Mouse (Mus musculus) 3134 (cell line): ENCODE results near the gene Sergef.

Source experiments
- DNase-seq: peaks from one replicate; pipeline ENCODE4 v3.0.0-alpha.2; 2011; ENCODE audit warnings: low spot score; ENCODE audit not compliant: insufficient read length; ENCODE audit errors: extremely low read depth

Sergef gene

DNA sequence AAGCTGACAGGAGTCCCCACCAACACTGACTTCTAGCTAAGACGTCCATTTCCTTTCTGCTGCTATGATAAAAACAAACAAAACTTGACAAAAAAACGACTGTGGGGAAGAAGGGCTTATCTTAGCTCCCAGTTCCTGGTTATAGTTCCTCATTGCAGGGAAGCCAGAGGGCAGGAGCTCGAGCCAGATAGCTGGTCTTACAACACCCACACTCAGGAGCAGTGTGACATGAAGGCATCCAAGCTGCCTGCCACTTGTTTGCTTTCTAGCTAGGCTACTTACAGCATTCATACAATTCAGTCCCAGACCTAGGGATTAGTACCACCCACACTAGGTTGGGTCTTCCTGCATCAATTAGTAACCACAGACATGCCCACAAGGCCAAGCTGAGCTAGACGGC, 93.1 kb downstream of the Sergef start:
- no peak for DNase-seq

DNA sequence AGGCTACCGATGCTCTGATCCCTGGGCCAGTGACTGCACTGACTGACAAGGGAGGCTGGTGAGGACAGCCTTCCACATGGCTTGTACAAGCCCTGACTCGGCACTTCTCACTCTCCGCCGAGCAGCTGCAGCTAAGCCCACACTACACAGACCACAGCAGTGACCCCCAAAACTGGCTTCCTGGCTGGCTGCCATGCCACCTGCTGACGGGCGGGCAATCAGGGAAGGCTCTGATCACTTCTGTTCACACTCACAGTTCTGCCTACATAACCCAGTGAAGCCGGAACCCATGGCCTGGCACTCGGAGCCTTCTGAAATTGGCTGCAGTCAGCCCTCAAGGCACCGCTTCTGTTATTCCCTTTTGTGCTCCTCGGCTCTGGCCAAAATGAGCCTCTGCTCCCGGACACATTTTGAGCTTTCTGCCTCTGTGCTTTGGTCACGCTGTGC, 95.4 kb downstream of the Sergef start:
- DNase-seq, result no peak

DNA sequence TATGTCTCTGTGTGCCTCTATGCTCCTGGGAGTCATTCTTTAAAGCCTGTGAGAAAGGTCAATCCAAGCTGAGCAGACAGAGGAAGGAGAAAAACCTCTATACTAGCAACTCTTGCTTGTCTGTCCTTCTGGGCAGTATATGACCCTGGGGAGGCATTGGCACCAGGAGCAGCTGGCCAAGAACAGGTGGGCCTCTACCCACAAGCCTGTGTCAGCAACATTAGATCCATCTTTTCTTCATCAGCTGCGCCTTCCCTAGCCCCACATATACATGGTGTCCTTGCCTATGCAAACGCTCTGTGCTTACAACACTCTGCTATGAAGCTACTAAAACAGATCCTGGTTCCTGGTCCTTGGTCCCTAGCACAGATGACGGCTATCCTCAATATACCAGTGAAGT, 97.5 kb downstream of the Sergef start:
- no peak for DNase-seq

DNA sequence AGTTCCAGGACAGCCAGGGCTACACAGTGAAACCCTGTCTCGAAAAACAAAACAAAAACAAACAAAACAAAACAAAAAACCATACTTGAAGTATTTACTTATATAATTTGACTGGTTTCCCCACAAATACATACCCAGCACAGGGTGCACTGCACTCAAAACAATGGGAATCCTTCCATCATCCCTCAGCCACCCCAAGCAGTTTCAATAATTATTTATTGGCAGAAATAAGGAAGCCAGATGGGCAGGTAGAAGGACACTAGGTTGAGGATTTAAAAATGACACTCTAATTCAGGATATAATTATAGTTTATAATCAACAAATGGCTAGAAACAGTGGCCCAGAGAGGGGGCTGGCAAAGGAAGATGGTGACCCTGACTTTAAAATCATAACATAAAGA, 99.0 kb downstream of the Sergef start:
- DNase-seq, result no peak

DNA sequence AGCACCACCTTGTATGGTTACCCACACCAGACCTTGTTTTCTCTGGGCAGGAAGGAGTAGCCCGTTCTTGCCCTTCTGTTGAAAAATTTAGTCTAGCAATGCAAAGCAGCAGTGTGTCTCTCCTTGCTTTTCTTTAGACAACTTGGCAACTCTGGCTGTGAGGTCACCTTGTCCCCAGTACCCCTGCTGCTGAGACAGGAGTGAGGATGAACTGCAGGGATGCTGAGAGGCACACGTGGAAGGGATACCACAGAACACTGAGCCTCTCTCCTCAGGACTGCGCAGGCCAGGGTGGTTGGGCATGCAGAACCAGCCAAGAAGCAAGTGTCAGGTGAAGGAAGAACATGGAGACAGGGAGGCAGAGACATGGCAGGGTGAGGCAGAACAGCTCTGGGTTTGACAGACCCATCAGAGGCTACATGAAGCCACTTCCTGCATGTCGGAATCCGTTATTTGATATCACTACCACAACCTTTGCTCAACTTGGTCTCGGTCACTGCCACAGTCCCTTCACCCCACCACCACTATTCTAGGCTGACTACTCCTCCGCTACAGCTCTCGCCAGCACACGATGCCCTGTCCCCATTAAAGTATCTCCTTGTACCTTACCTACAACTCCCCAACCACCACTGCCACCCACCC, 103.0 kb downstream of the Sergef start:
- DNase-seq, result no peak

DNA sequence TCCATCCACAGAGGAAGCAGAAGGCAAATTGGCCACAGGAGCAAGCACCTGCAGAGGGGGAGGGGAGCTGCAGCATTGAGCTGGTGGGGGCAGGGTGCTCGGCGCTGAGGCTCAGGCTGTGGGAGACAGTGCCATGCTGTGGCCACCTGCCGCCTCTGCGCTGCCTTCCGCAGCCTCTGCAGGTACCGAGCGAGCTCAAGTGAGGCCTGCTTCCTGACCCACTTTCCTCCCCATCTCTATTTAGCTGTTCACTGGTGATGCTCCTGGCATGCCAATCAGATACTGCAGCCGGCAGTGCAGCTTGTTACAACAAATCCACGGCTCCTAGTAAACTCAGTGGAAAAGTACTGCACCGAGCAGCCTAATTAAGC, 104.2 kb downstream of the Sergef start:
- no peak for DNase-seq

DNA sequence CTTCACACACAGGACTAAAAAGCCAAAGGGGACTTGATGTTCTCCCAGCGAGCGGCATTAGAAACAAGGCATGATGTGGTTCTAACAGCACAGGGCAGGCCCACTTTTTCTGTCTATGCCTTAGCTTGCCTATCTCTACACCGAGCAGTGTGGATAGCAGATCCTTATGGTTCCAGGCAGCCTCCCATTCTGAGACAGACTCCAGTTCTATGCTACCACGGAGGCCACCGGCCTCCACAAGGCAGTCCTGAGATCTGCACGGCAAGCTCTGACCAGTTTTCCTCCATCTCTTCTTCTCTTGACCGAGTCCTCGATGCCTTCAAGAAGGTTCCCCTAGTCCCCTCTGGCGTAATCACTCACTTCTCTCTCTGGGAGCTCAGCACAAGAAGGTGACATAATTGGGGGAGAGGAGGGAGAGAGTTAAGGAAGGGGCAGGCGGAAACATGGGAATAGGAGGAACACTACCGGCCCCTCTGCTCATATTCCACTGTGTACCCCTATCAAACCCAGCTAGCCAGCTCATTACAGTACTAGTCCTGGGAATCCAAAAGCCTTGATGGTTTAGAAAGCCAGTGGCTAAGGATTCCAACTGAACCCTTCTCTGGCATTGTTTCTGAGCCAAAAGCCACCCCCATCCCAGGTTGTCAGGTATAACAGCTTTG, 104.7 kb downstream of the Sergef start:
- DNase-seq, result no peak

DNA sequence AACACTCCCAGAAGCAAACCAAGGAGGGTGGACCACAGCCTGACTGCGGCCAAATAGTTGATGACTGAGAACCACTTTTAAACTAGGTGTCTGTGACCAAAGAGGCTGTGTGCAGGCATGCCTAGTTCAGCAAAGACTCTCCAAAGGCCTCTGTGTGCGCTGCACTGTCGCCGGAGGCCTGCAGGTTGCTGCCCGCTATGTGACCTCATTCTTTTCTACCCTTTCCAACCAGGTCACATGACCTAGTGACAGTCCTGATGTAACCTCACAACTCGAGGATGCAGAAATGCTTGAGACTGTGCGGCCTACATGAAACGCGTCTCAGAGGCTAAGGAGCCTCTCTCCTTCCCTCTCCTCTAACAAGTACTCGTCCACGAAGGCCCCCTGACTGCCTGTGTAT, 106.1 kb downstream of the Sergef start:
- no peak for DNase-seq

DNA sequence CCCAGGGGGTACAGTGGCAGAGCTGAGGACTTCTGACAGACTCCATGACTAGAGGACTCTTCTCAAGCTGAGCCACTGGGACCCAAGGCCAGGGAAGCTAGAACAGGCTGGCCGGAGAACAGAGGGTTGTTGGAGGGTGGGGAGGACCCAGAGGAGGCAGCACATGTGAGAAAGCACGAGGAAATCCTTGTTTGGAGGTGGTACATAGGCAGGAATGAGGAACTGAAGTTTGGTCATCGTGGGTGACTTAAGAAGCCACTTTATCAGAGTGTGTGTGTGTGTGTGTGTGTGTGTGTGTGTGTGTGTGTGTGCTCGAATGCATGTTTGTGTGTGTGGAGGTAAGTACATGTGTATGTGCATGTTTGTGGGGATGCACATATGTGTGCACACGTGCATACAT, 108.3 kb downstream of the Sergef start:
- DNase-seq, result no peak

DNA sequence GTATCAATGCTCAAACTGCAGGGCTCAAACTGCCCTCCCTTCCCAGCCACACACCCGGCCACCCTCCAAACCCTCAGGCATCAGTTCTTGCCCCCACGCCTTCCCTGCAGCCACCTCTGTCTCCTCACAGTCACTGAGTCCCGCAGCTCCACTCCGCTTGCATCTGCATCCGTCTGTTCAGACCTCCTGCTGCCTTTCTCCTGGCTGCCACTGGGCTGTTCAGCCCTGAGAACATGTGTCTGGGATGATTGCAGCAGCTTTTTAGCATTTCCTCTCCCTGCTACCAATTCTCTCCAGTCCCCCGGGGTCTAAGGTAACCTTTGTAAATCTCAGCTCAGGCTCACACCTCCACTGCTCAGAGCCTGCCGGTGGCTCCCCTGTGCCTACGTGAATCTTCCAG, 109.7 kb downstream of the Sergef start:
- DNase-seq, result no peak

DNA sequence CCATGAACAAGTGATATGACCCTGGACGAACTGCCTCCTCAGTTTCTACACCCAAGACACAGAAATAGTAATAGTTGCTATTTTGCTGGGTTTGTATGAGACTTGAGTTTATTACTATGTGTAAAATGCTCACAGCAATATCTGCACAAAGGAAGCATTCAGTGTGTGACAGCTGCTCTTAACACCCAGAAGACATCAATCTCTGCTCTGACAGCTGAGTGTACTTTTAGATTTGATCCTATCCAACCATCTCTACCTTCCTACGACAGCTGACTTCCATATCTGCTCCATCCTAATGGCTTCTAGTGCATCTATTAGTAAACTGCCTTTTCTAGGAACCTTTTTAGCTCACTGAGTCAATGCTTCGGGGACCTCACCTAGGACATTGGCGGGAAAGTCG, 110.3 kb downstream of the Sergef start:
- DNase-seq, result no peak

DNA sequence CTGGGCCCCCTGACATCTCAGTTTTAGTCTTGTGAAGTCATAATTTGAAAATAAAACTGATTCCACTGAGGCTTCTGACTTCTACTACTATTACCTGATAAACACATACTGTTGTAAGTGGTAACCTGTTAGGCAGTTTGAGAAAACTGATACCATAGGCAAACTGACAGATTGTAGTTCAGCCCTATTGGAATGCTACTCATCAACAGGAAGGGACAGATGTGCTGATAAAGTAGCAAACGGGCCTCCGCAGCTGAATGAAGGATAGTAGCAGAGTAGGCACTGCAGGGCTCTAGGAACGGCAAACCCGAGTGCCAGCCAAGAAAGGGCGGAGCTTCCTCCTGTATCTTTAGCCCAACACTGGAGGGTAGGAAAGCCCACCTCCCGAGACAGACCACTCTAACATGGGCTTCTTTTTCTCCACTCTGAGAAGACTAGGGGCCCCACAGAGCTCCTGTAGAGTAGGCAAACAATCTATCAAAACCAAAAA, 112.9 kb downstream of the Sergef start:
- DNase-seq, result no peak

DNA sequence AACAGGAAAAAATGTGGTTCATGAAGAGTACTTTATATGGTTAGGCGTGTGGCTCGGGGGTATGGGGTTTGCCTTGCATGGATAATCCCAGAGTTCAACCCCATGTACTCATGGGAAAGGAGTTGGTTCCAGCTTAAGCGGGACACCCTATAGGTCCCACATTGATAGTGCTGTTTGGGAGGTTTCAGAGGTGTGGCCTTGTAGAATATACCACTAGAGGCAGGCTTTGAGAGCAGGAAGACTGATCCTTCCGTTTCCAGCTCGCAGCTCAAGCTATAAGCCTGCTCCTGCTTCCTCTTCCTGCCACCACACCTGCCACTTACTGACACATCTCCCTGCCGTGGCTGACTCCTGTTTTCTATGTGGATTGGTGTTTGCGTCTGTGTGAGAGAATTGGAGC, 116.4 kb downstream of the Sergef start:
- no peak for DNase-seq

DNA sequence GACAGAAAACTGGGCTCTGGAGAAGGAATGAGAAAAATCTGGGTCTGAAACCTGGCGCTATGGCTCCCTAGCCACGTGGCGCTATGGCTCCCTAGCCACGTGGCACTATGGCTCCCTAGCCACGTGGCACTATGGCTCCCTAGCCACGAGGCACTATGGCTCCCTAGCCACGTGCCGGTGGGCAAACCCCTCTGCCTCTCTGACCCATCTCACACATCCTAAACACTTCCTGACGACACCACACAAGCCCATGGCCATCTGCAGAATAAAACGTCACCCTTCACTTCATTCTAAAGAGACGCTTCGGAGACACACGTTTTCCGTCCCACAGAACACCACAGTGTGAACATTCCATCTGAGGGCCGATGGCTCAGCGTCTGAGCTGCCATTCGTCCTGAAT, 117.8 kb downstream of the Sergef start:
- no peak for DNase-seq

DNA sequence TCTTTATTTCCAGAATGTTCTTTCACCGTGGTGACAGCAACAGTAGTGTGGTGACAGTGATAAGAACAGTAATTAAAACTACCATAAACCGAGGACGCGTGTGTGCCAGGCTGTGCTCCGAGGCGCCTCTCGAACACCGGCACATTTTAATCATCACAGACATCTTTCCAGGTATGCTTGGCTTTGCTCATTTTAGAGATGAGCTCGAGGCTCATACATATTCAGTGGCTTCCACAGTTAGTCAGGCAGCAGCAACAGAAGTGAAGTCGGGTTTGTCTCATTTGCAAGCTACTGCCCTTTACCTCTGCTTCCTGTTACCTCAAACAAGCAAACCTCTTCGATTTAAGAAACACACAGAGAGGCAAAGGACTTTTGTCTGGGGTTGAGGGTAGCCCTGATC, 120.5 kb downstream of the Sergef start:
- DNase-seq, result no peak

DNA sequence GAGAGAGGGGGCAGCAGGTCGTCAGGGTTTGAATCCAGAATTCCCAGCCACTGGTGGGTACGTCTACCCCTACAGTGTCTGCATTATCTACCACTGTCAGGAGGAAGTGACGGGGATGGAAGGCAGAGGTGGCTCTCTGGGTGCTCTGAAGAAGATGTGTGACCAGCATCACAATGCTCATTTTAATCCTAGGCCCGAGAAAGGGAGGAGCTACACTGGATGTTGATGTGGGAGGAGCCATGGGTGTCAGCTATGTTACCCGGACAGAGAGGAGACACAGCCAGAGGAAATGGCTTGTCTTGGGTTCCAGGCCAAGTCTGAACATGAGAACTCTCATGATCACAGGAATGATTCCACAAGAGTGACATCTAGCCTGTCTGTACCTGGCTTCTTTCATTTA, 122.4 kb downstream of the Sergef start:
- no peak for DNase-seq

DNA sequence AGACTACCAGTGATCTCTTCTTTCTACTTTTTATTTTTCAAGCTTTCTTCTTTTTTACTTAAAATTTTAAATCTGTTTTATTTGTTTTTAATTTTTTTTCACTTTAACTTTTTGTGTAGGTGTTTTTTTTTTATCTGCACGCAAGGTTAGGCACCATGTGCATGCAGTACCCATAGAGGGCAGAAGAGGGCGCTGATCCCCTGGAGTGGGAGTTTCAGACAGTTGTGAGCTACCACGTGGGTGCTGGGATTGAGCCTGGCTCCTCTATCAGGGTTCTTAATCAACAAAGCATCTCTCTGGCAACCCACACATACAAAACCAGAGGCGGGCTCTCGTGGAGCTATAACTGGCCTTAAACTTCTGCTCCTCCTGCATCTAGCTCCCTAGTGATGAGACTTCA, 123.6 kb downstream of the Sergef start:
- no peak for DNase-seq

DNA sequence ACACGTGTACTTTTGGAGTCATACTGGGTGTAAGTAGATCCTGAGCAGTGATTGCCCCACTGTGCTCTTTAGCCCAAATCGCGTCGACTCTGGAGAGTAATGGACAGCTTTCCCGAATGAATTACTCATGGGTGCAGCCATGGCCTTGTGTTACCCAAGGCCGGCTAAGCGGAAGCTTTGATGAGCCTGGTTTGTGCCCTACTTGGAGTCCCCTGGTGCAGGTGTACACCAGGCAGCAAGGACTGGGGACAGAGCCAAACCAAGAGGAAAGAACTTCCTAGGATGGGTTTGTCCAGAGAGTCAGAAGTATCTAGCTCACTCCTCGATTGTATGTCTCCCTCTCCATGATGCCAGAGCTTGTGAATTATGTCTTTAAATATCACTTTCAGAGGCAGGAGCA, 124.6 kb downstream of the Sergef start:
- DNase-seq, result no peak

DNA sequence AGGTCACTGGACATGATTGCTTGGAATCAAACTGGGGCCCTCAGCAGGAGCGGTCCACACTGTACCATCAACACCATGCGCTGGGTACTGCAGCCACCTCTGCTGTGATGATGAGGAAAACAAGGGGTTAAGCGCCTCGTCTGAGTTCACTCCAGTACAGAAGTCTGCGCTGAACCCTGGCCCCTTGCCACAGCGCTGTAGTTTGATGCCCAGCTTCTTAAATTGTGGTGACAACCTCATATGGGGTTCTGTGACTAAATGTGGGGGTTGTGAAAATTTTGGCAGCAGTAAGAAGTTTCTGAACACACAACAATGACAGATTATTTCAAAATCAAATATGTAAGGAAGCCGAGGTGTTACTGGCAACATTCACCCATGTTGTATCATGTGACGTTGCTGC, 126.0 kb downstream of the Sergef start:
- no peak for DNase-seq

DNA sequence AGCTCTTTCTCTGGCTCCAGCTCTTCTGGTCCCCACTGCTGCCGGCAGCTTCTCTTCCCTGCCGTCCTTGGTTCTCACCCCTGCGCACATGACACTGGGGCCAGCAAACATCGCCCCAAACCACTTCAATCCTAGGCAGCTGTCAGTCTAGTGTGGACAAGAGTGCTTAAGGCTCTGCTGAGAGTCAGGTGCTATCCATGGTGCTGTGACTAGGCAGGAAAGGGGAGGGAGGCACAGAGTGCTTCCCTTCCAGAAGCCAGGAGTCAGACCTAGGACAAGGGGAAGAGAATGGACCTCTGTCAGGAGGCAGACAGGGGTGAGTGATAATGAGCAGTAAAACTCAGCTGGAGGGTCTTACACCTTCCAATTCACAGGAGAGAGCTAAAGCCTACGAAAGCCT, 126.8 kb downstream of the Sergef start:
- no peak for DNase-seq

DNA sequence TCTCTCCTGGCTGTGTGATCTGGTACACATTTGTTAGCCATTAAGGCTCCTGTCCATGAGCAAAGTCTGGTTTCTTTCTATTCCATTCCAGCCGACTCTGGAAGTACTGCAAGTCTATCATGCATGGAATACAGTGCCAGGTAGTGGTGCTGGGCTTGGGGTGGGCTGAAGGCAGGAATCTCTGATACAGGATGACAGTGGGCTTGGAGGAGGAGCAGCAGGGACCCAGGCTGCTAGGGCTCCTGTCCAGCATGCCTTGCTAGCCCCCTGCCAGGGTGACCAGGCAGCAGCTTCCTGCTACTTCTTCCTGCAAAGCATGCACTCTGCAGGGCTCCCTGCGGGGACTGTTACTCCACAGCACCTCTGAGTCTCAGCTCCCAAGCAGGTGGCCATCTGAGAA, 128.8 kb downstream of the Sergef start:
- no peak for DNase-seq

DNA sequence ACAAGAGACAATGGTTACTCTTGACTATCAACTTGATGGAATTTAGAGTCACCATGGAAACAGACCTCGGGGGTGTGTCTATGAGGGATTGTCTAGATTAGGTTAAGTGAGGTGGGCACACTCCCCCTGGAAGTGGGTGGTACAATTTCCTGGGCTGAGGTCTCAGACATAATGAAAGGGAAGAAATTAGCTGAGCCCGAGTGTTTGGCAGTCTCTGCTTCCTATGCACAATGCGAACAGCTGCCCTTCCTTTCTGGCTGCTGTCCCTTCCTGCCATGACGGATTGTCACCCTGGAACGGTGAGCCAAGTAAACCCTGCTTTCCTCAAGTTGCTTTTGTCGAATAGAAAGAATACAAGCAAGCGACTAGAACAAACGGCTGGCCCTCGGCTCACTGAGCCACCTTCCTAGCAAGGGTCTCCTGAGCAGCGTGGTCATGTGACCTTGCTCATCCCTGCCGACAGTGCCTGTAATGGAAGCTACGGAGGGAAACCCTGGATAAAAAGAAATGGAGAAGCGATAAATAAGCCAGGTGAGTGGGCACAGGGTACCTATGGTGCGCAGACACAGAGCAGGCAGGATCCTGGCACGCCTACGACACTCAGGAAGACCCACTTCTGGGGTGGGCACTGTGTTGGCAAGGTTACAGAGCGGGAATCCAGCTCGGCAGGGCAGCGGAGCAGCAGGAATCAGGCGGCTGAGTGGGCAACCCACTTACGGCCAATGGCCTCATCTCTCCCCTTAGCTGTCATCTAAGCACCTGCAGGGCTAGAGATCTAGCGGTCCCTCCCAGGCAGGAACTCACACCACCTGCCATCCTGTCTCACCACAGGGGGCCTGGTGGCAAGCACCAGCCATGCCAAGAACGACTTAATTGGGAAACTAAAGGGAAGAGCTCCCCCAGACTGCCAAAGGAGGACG, 130.0 kb downstream of the Sergef start:
- no peak for DNase-seq
